Mouse (Mus musculus) forebrain, embryonic 14.5 days (tissue): ENCODE data around the gene Esyt1. TPM values are rescaled to one million over a fixed set of nuclear protein-coding genes. Genes with fewer than 3 reads are reported as not detected.

Experiments
- ATAC-seq: fragments of 200-750 bp; cut with Nextera tagmentation; 2 replicates; pipeline ENCODE4 v1.8.0; 2017; ENCODE audit warnings: mild to moderate bottlenecking, moderate library complexity
- DNase-seq: peaks from one replicate; pipeline ENCODE4 v3.0.0-alpha.2; 2015; ENCODE audit warnings: low spot score
- H3K27ac ChIP-seq: fragments of 300-500 bp; sonication (generic); 2 replicates; pipeline ENCODE4 v1.5.1; 2014; ENCODE audit warnings: low read depth, mild to moderate bottlenecking, control low read depth, low read length, moderate library complexity
- H3K27me3 ChIP-seq: fragments of 300-500 bp; sonication (generic); replicated peaks from 2 replicates; pipeline ENCODE4 v1.6.1; 2014; ENCODE audit warnings: low read length, control low read depth, mixed read lengths; ENCODE audit not compliant: control insufficient read depth, insufficient read depth
- H3K36me3 ChIP-seq: fragments of 300-500 bp; sonication (generic); 2 replicates; pipeline ENCODE4 v1.6.1; 2014; ENCODE audit warnings: low read length, control low read depth; ENCODE audit not compliant: control insufficient read depth, insufficient read depth
- H3K4me1 ChIP-seq: fragments of 300-500 bp; sonication (generic); 2 replicates; pipeline ENCODE4 v1.6.1; 2014; ENCODE audit warnings: antibody characterized with exemption, low read length, control low read depth; ENCODE audit not compliant: control insufficient read depth, insufficient read depth
- H3K4me2 ChIP-seq: fragments of 300-500 bp; sonication (generic); 2 replicates; pipeline ENCODE4 v1.6.1; 2014; ENCODE audit warnings: mild to moderate bottlenecking, control low read depth, low read length
- H3K4me3 ChIP-seq: fragments of 300-500 bp; sonication (generic); 2 replicates; pipeline ENCODE4 v1.5.1; 2014; ENCODE audit warnings: low read depth, low read length, control low read depth
- H3K9ac ChIP-seq: fragments of 300-500 bp; sonication (generic); 2 replicates; pipeline ENCODE4 v1.6.1; 2014; ENCODE audit warnings: mild to moderate bottlenecking, low read length, control low read depth, moderate library complexity
- H3K9me3 ChIP-seq: fragments of 300-500 bp; sonication (generic); replicated peaks from 2 replicates; pipeline ENCODE4 v1.6.1; 2016; ENCODE audit warnings: low read length, control low read depth, mixed read lengths; ENCODE audit not compliant: control insufficient read depth
- WGBS: fragments of 180-500 bp; shearing (Covaris S2); extraction: QIAGEN DNeasy Blood & Tissue Kit; methylation state at CpG from one replicate; pipeline ENCODE4 v1.1.7; 2014; 5-methylcytosine and 5-hydroxymethylcytosine counted together
- polyA plus RNA-seq: library from polyadenylated mRNA; unstranded; fragments of >200 nt; fragmentation: Nextera tagmentation; extraction: Ambion mirVana; gene quantifications from 2 replicates; pipeline ENCODE4 v1.2.1, GENCODE M21; 2014

Gene Esyt1
- polyA plus RNA-seq, 1 experiment from 2014 or later: 4.7 TPM

GRCm38 (mm10) chr10:128490912-128491311, 34.8 kb downstream of the Esyt1 start:
- Histone ChIP-seq H3K4me1 (peaks cover 12% of the 10 kb centered on the region), H3K4me2 (no peak overlapping the region), H3K9ac (no peak overlapping the region), H3K4me3 (no peak overlapping the region), H3K36me3 (peaks cover 59% of the 10 kb centered on the region), H3K27me3 (no peaks in the 10 kb centered on the region), H3K9me3 (no peaks in the 10 kb centered on the region), H3K27ac (no peak overlapping the region)
- ATAC-seq (no peak), DNase-seq (no peak)
- WGBS: 41% methylated on average over 5 of the region's 5 CpGs

DNA sequence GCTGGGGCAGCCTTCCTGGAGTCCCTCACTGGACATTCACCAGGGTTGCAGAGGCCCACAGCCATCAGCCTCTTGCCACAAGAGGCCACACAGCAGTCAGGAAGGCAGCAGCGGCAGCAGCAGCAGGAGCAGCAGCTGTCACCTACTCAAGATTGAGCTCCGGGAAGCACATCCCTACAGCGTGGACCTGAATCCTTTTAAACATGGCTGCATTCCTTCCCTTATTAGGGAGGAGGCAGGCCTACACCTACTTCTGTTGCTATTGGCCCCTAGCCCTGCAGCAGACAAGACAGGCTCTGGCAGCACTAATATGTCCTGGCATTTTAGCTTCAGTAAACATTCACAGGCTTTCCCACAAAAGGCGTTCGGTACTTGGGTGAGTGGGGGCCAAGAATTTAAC, 35.4 kb downstream of the Esyt1 start:
- peaks cover 66% of the 10 kb centered on the region for H3K36me3 ChIP-seq
- DNase-seq: no peak
- H3K4me3 ChIP-seq: no peak overlapping the region
- H3K9ac ChIP-seq: no peak overlapping the region
- ATAC-seq: no peak
- H3K4me2 ChIP-seq: no peak overlapping the region
- H3K27me3 ChIP-seq: no peaks in the 10 kb centered on the region
- H3K9me3 ChIP-seq: no peaks in the 10 kb centered on the region
- no peak overlapping the region for H3K27ac ChIP-seq
- 83% methylated on average over 5 of the region's 5 CpGs for WGBS
- H3K4me1 ChIP-seq: peaks cover 12% of the 10 kb centered on the region

GRCm38 (mm10) chr10:128489785-128490184, 35.9 kb downstream of the Esyt1 start:
- peaks cover 69% of the 10 kb centered on the region for H3K36me3 ChIP-seq
- no peak overlapping the region for H3K27ac ChIP-seq
- 46% methylated on average over 4 of the region's 4 CpGs for WGBS
- H3K4me1 ChIP-seq: peaks cover 8% of the 10 kb centered on the region
- DNase-seq (no peak), ATAC-seq (no peak)
- H3K9me3 ChIP-seq: no peaks in the 10 kb centered on the region
- H3K27me3 ChIP-seq: no peaks in the 10 kb centered on the region
- no peak overlapping the region for H3K9ac ChIP-seq
- no peak overlapping the region for H3K4me3 ChIP-seq
- no peak overlapping the region for H3K4me2 ChIP-seq

- 68% methylated on average over 5 of the region's 5 CpGs for WGBS
- Histone ChIP-seq H3K36me3 (peaks cover 73% of the 10 kb centered on the region), H3K27ac (no peak overlapping the region), H3K4me1 (peaks cover 4% of the 10 kb centered on the region; the same call in 1 of the 2 replicates), H3K27me3 (no peaks in the 10 kb centered on the region), H3K9me3 (no peaks in the 10 kb centered on the region), H3K4me2 (no peak overlapping the region), H3K4me3 (no peak overlapping the region), H3K9ac (no peak overlapping the region)
- ATAC-seq (no peak), DNase-seq (no peak)
These were observed 36.3 kb downstream of the Esyt1 start for GRCm38 (mm10) chr10:128489380-128489779.

DNA sequence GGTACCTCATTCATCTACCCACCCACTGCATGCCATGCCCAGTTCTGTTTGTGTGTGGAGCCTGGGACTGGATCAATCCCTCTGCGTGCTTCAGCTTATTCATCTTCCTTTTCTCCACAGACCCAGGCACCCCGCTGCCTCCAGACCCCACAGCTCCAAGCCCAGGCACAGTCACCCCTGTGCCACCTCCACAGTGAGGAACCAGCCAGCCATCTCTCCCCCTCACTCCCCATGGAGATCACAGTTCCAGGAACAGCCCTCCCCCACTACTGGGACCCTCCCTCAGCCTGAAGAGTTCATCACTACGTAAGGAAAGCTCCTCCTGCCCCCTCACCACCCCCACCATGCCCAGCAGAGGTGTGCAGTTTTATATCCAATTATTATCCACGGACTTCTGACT, 36.9 kb downstream of the Esyt1 start:
- H3K4me1 ChIP-seq: peaks cover 4% of the 10 kb centered on the region; the same call in 1 of the 2 replicates
- H3K27ac ChIP-seq: no peak overlapping the region
- H3K9me3 ChIP-seq: no peaks in the 10 kb centered on the region
- no peak overlapping the region for H3K4me3 ChIP-seq
- no peak overlapping the region for H3K4me2 ChIP-seq
- 87% methylated on average over 4 of the region's 4 CpGs for WGBS
- H3K27me3 ChIP-seq: no peaks in the 10 kb centered on the region
- DNase-seq (no peak), ATAC-seq (no peak)
- H3K36me3 ChIP-seq: peaks cover 79% of the 10 kb centered on the region
- no peak overlapping the region for H3K9ac ChIP-seq

GRCm38 (mm10) chr10:128487861-128488712, 37.6 kb downstream of the Esyt1 start:
- H3K36me3 ChIP-seq: peaks cover 86% of the 10 kb centered on the region
- WGBS: 91% methylated on average over 22 of the region's 22 CpGs
- no peaks in the 10 kb centered on the region for H3K27me3 ChIP-seq
- DNase-seq (no peak), ATAC-seq (no peak)
- H3K27ac ChIP-seq: no peak overlapping the region
- H3K9me3 ChIP-seq: no peaks in the 10 kb centered on the region
- peaks cover 4% of the 10 kb centered on the region; the same call in 1 of the 2 replicates for H3K4me1 ChIP-seq
- no peak overlapping the region for H3K9ac ChIP-seq
- no peak overlapping the region for H3K4me3 ChIP-seq
- H3K4me2 ChIP-seq: no peak overlapping the region

GRCm38 (mm10) chr10:128486370-128486769, 39.3 kb downstream of the Esyt1 start:
- Histone ChIP-seq H3K27ac (no peak overlapping the region), H3K9ac (no peak overlapping the region), H3K4me1 (no peaks in the 10 kb centered on the region), H3K9me3 (no peaks in the 10 kb centered on the region), H3K27me3 (no peaks in the 10 kb centered on the region), H3K4me3 (no peak overlapping the region), H3K4me2 (no peak overlapping the region), H3K36me3 (peaks cover 96% of the 10 kb centered on the region)
- 88% methylated on average over 7 of the region's 7 CpGs for WGBS
- DNase-seq (no peak), ATAC-seq (no peak)

GRCm38 (mm10) chr10:128474366-128474765, 51.3 kb downstream of the Esyt1 start:
- Histone ChIP-seq H3K4me1 (no peaks in the 10 kb centered on the region), H3K27me3 (no peaks in the 10 kb centered on the region), H3K9ac (no peak overlapping the region), H3K4me2 (no peak overlapping the region), H3K4me3 (no peak overlapping the region), H3K9me3 (no peaks in the 10 kb centered on the region), H3K36me3 (peaks cover 96% of the 10 kb centered on the region), H3K27ac (no peak overlapping the region)
- ATAC-seq (no peak), DNase-seq (no peak)
- 84% methylated on average over 12 of the region's 12 CpGs for WGBS

- Histone ChIP-seq H3K4me1 (peaks cover 10% of the 10 kb centered on the region), H3K36me3 (peaks cover 43% of the 10 kb centered on the region), H3K4me2 (peak overlapping the region; percentile 81), H3K27me3 (no peaks in the 10 kb centered on the region), H3K27ac (peak overlapping the region; percentile 98; the same call in 1 of the 2 replicates), H3K9ac (peak overlapping the region; percentile 98), H3K9me3 (no peaks in the 10 kb centered on the region), H3K4me3 (peak overlapping the region; percentile 91)
- 0% methylated on average over 5 of the region's 5 CpGs for WGBS
- peak; percentile 20 for DNase-seq
- no peak for ATAC-seq
These were observed 65.4 kb downstream of the Esyt1 start for GRCm38 (mm10) chr10:128460270-128460630.
